Mouse (Mus musculus) layer of hippocampus, postnatal 14 days (tissue): ENCODE measurements at regions not wholly inside any gene's neighbourhood (a gene's known extent, or its start where the extent isn't known, plus 50 kb on each side); places are given as distances from the start of the nearest gene placed in this dataset.

Source experiments
- DNase-seq, 2 experiments: peaks; one replicate each; pipeline ENCODE4 v3.0.0; 2021 to 2022; ENCODE audit warnings: low spot score in 2 of 2, mixed read lengths in 1 of 2

GRCm38 (mm10) chr4:62755237-62755900, 195.7 kb downstream of the Rgs3 start:
- DNase-seq = no peak

GRCm38 (mm10) chr4:62756721-62757206, 197.1 kb downstream of the Rgs3 start:
- no peak for DNase-seq

- no peak for DNase-seq
Observed at GRCm38 (mm10) chr4:62760748-62761604, 201.3 kb downstream of the Rgs3 start.

- DNase-seq = peak; percentile 82 to 90
Observed at GRCm38 (mm10) chr4:62761672-62762071, 202.0 kb downstream of the Rgs3 start.

- peak; percentile 78 to 86 for DNase-seq
Observed at GRCm38 (mm10) chr4:62763990-62764389, 201.4 kb upstream of the Zfp618 start.

GRCm38 (mm10) chr4:62769469-62770234, 195.7 kb upstream of the Zfp618 start:
- DNase-seq = no peak

- no peak for DNase-seq
Observed at GRCm38 (mm10) chr4:62775005-62775609, 190.3 kb upstream of the Zfp618 start.

- no peak for DNase-seq
Observed at GRCm38 (mm10) chr4:62776881-62777280, 188.5 kb upstream of the Zfp618 start.

- DNase-seq = no peak
Observed at GRCm38 (mm10) chr4:62777436-62777835, 187.9 kb upstream of the Zfp618 start.

GRCm38 (mm10) chr4:62778621-62779020, 186.8 kb upstream of the Zfp618 start:
- no peak for DNase-seq

GRCm38 (mm10) chr4:62780409-62780808, 185.0 kb upstream of the Zfp618 start:
- DNase-seq = peak; percentile 85 to 90

- DNase-seq = no peak
Observed at GRCm38 (mm10) chr4:62780837-62781236, 184.5 kb upstream of the Zfp618 start.

- DNase-seq = no peak
Observed at GRCm38 (mm10) chr4:62781309-62781800, 184.0 kb upstream of the Zfp618 start.

- DNase-seq = no peak
Observed at GRCm38 (mm10) chr4:62785711-62786110, 179.7 kb upstream of the Zfp618 start.

- no peak for DNase-seq
Observed at GRCm38 (mm10) chr4:62789696-62790095, 175.7 kb upstream of the Zfp618 start.

GRCm38 (mm10) chr4:62793582-62793981, 171.8 kb upstream of the Zfp618 start:
- peak in 1 of 2 experiments; percentile 18 for DNase-seq

- no peak for DNase-seq
Observed at GRCm38 (mm10) chr4:62795538-62795937, 169.8 kb upstream of the Zfp618 start.

GRCm38 (mm10) chr4:62799923-62800322, 165.4 kb upstream of the Zfp618 start:
- DNase-seq = no peak

GRCm38 (mm10) chr4:62805841-62806240, 159.5 kb upstream of the Zfp618 start:
- no peak for DNase-seq

- no peak for DNase-seq
Observed at GRCm38 (mm10) chr4:62806786-62807185, 158.6 kb upstream of the Zfp618 start.
